Mouse (Mus musculus): ENCODE measurements at regions not wholly inside any gene's neighbourhood (a gene's known extent, or its start where the extent isn't known, plus 50 kb on each side); places are given as distances from the start of the nearest gene placed in this dataset.

- DNase-seq = no peak
Observed at GRCm38 (mm10) chr8:100796628-100797027, 1380.4 kb upstream of the Cdh8 start.

GRCm38 (mm10) chr8:100793951-100794350 lies 1377.7 kb upstream of the Cdh8 start:
- no peak for DNase-seq

DNA sequence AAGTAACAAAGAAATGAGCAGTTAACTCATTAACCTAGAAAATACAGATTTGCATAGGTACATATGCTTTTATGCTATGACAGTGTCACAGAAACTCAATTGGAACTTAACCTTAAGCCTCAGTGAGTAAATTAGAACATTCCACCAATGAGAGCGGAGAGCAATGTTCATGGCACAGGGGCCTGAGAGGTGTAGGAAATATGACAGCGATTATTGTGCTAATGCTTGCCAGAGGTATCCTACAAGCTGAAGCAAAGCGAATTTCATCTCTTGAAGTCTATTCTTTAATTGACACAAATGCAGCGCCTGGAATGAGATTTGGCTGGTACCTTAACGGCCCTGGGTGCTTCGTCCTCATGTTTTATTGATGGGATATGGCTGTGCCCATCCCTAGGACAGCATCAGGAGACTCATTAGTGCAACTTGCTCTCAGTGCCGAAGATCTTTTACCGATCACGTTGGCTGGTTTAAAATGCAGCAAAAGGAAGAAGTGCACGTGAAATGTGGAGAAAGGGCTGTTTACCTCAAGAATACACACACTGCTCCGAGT lies 1374.4 kb upstream of the Cdh8 start:
- DNase-seq = no peak

DNA sequence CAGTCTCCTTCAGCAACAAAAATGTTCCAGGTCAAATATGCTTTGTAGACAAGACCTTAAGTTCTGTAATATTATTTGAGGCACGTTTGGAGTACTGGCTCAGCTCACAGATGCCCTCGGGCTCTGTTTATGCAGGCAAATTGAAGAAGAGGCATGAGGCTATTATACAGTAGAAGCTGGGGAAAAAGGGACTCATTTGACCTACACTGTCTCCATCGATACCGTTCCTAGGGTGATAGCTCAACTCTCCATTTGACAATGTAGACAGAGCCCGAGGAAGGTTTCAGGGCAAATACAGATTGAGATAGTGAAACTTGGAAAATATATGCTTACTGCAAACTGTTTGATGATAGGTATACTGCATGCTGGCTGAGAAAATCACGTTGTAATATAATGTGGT lies 1371.9 kb upstream of the Cdh8 start:
- no peak for DNase-seq

GRCm38 (mm10) chr8:100772742-100773370 lies 1356.6 kb upstream of the Cdh8 start:
- peak in 1 of 2 experiments; percentile 28 for DNase-seq

- DNase-seq = no peak
Observed at GRCm38 (mm10) chr8:100769617-100770016, 1353.3 kb upstream of the Cdh8 start.

DNA sequence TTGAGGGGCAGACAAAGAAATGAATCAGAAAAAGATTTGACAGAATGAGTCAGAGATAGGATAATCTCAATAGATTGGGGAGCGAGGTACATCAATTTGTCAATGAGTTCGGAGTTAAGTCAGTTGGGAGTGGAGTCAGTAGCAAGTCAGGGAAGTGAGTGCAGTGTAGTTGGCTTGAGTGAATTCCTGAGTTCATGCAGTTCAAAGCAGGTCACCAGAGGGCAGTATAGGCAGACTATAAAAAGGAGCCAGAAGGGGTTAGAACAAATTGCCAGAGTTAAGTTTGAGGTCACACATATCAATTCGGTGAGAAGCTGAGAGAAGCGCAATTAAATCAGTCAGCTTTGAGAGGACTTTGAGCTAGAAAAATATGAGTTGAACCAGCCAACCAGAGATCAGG lies 1317.7 kb upstream of the Cdh8 start:
- no peak for DNase-seq

GRCm38 (mm10) chr8:100702365-100702764 lies 1286.1 kb upstream of the Cdh8 start:
- no peak for DNase-seq

- no peak for DNase-seq
Observed at GRCm38 (mm10) chr8:100695043-100695442, 1278.8 kb upstream of the Cdh8 start.

GRCm38 (mm10) chr8:100678580-100678979 lies 1262.3 kb upstream of the Cdh8 start:
- DNase-seq = no peak

All from heart, adult 18-20 months (tissue).